Mouse (Mus musculus): Measurements from ENCODE around the gene Bmp5. TPM values are rescaled to one million over a fixed set of nuclear protein-coding genes. Genes with fewer than 3 reads are reported as not detected.

Gene Bmp5
- total RNA-seq, 2 experiments from 2014 or later = 1.3 to 2.5 TPM

Small RNAs within 50 kb of the gene (microRNA-seq; reads per million reads assigned to microRNA genes)
- gene Gm44355 (ENCODE audit: borderline replicate concordance in 2 of 2) = 0 reads per million in 2 experiments

Other genes starting within 250 kb of the Bmp5 start
- gene Tmod3, start 215.7 kb upstream of the Bmp5 start, total RNA-seq (2021) = 10 to 100 TPM; 19.7 to 25.8 TPM
- gene Tmod2, start 164.0 kb upstream of the Bmp5 start, total RNA-seq (2021) = 1 to 10 TPM; 4.9 to 8.9 TPM
- gene Lysmd2, start 149.6 kb upstream of the Bmp5 start, total RNA-seq (2021) = 1 to 10 TPM; 4.9 to 7.3 TPM
- 1 to 10 TPM; 2.2 to 2.3 TPM for gene Scg3, start 91.3 kb upstream of the Bmp5 start, total RNA-seq (2021)
- gene Hmgcll1, start 239.5 kb downstream of the Bmp5 start, total RNA-seq (2021) = under 1 TPM; 0.38 to 0.46 TPM

Measured in gastrocnemius, postnatal 25 days (tissue).